Mouse (Mus musculus) liver, embryonic 14.5 days (tissue): ENCODE results near the gene Relt. TPM values are rescaled to one million over a fixed set of nuclear protein-coding genes. Genes with fewer than 3 reads are reported as not detected.

Source experiments
- ATAC-seq: fragments of 200-750 bp; cut with Nextera tagmentation; 2 replicates; pipeline ENCODE4 v1.8.0; 2017; ENCODE audit warnings: moderate number of reproducible peaks, mild to moderate bottlenecking, moderate library complexity; ENCODE audit not compliant: insufficient read depth
- DNase-seq, 3 experiments: peaks; one replicate each; pipeline ENCODE4 v3.0.0-alpha.2; 2012 to 2013; ENCODE audit warnings: low read depth in 3 of 3, low spot score in 3 of 3
- H3K27ac ChIP-seq: fragments of 300-500 bp; sonication (generic); 2 replicates; pipeline ENCODE4 v1.5.1; 2014; ENCODE audit warnings: moderate library complexity, mild to moderate bottlenecking, control low read depth, inconsistent platforms
- H3K27me3 ChIP-seq: fragments of 300-500 bp; sonication (generic); 2 replicates; pipeline ENCODE4 v1.6.1; 2014; ENCODE audit warnings: mild to moderate bottlenecking, low read length, moderate library complexity; ENCODE audit not compliant: control insufficient read depth, insufficient read depth
- H3K36me3 ChIP-seq: fragments of 300-500 bp; sonication (generic); replicated peaks from 2 replicates; pipeline ENCODE4 v1.6.1; 2014; ENCODE audit warnings: low read depth; ENCODE audit not compliant: control insufficient read depth, insufficient read depth
- H3K4me1 ChIP-seq, 2 experiments: fragments of 200-500 bp in 1 of 2; fragments of 300-500 bp in 1 of 2; sonication (generic) in 1 of 2; replicated peaks; 2 replicates each; pipeline ENCODE4 v1.6.1; 2012 to 2014; ENCODE audit warnings: antibody characterized with exemption in 1 of 2, inconsistent platforms in 1 of 2, low read length in 1 of 2; ENCODE audit not compliant: control insufficient read depth in 2 of 2, insufficient read depth in 2 of 2
- H3K4me2 ChIP-seq: fragments of 300-500 bp; sonication (generic); 2 replicates; pipeline ENCODE4 v1.6.1; 2014; ENCODE audit warnings: low read depth, mild to moderate bottlenecking, control low read depth, moderate library complexity
- H3K4me3 ChIP-seq, 2 experiments: fragments of 200-500 bp in 1 of 2; fragments of 300-500 bp in 1 of 2; sonication (generic) in 1 of 2; 2 replicates each; pipeline ENCODE4 v1.5.1; 2012 to 2014; ENCODE audit warnings: low read depth in 2 of 2, low read length in 2 of 2, mild to moderate bottlenecking in 2 of 2, control low read depth in 1 of 2, inconsistent platforms in 1 of 2, moderate library complexity in 1 of 2; ENCODE audit not compliant: insufficient read depth in 1 of 2
- H3K9ac ChIP-seq: fragments of 300-500 bp; sonication (generic); replicated peaks from 2 replicates; pipeline ENCODE4 v1.6.1; 2014; ENCODE audit warnings: mild to moderate bottlenecking, control low read depth, moderate library complexity
- H3K9me3 ChIP-seq: fragments of 300-500 bp; sonication (generic); 2 replicates; pipeline ENCODE4 v1.6.1; 2016; ENCODE audit warnings: low read length, mixed read lengths; ENCODE audit not compliant: control insufficient read depth
- CTCF ChIP-seq: IDR thresholded peaks from 2 replicates; pipeline ENCODE4 v1.5.1; 2016; ENCODE audit warnings: antibody characterized with exemption, low read depth, control low read depth
- EP300 ChIP-seq: IDR thresholded peaks from 2 replicates; pipeline ENCODE4 v1.6.1; 2016; ENCODE audit warnings: antibody characterized with exemption, low read depth
- WGBS: fragments of 180-500 bp; shearing (Covaris S2); extraction: QIAGEN DNeasy Blood & Tissue Kit; methylation state at CpG from one replicate; pipeline ENCODE4 v1.1.7; 2014; ENCODE audit not compliant: insufficient replicate concordance; 5-methylcytosine and 5-hydroxymethylcytosine counted together
- microRNA-seq: library from miRNA; unstranded; fragments of <30 nt; microRNA quantifications from one replicate; pipeline ENCODE4, GENCODE M21; 2016
- polyA plus RNA-seq, 2 experiments: library from polyadenylated mRNA; depleted of rRNA in 1 of 2; stranded (reverse) in 1 of 2; unstranded in 1 of 2; fragments of >200 nt; fragmentation: Nextera tagmentation in 1 of 2; extraction: Ambion mirVana in 1 of 2; gene quantifications; 2 replicates each; pipeline versions ENCODE4 v1.2.1 to v1.2.3; 2012 to 2014

The Relt gene
- polyA plus RNA-seq, 2 experiments: 11.7 to 17.2 TPM

DNA sequence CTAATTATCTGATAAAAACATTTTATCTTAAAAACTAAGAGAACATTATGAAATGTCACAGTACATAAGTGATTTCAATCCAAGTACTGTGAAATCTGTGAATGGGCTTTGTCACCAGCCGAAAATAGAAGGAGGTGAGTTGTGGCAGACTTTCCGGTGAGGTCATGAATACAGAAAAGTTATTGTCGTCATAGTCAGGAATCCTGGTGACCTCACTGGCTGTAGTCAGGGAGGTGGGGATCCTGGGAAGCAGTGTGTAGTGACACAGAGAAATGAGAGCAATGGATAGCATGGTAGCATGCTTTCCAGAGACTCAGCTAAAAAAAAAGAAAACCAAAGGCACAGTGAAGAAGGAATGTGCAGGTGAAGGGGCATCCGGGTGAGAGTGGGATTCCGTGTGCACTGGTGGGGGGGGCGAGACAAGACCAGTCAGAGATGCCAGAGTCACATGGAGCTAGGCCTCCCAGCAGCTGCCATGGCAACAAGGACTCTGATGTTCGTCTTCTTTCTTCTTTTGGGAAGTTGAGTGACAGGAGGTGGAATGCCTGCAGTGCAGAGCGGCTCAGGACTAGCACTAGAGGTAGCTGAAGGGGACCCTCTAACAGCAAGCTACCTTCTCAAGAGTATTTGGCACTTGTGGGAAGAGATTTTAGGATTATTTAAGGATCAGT lies 47.2 kb downstream of the Relt start:
- TF ChIP-seq EP300 (no peak), CTCF (no peak)
- Histone ChIP-seq H3K9me3 (no peaks in the 10 kb centered on the region), H3K4me3 (no peak overlapping the region), H3K9ac (no peak overlapping the region), H3K27me3 (no peaks in the 10 kb centered on the region), H3K4me1 (peaks cover 0 to 7% of the 10 kb centered on the region in 2 experiments; a peak in 2 of 4 replicates), H3K4me2 (no peak overlapping the region), H3K27ac (no peak overlapping the region), H3K36me3 (no peaks in the 10 kb centered on the region)
- ATAC-seq: no peak
- WGBS: 69% methylated on average over 8 of the region's 8 CpGs
- DNase-seq: no peak

DNA sequence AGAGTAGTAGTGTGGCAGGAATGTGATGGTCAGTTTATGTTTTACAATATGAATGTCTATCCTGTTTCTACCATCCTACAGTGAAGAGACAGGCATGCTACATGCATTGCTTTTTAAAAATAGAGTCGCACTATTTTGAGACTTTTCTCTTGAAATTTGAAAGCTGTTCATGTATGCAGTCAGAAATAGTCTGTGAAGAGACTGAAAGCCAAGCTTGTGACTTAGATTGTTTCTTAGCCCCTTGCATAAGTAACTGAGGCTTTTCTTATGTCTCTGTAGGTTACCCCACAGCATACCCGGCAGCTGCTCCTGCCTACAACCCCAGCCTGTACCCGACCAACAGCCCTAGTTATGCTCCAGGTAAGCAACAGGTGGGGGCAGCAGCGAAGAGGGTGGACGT lies 50.6 kb downstream of the Relt start:
- Histone ChIP-seq H3K36me3 (no peaks in the 10 kb centered on the region), H3K4me3 (no peak overlapping the region), H3K27me3 (no peaks in the 10 kb centered on the region), H3K9me3 (no peaks in the 10 kb centered on the region), H3K9ac (no peak overlapping the region), H3K4me1 (peaks cover 0 to 7% of the 10 kb centered on the region in 2 experiments; a peak in 2 of 4 replicates), H3K27ac (no peak overlapping the region), H3K4me2 (no peak overlapping the region)
- WGBS: 77% methylated on average over 5 of the region's 5 CpGs
- TF ChIP-seq EP300 (no peak), CTCF (no peak)
- DNase-seq: no peak
- ATAC-seq: no peak

DNA sequence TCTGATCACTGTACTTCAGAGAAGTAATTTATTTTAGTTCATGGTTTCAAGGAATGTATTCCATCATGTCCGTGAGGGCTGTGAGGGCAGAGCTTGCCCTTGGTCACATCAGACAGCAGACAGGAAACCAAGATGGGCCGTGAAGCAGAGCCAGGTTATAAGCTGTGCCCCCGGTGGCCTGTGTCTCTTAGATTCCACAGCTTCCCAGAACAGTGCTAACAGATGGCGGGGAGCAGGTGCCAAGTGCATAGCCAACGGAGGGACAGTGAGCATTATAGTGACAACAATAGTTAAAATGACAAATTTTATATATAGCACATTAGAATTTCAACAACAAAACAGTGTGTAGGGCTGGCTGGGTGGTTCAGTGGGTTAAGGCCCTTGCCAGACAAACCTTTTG lies 51.3 kb downstream of the Relt start:
- Histone ChIP-seq H3K9ac (no peak overlapping the region), H3K4me1 (peaks cover 0 to 2% of the 10 kb centered on the region in 2 experiments; a peak in 2 of 4 replicates), H3K36me3 (no peaks in the 10 kb centered on the region), H3K27ac (no peak overlapping the region), H3K4me2 (no peak overlapping the region), H3K27me3 (no peaks in the 10 kb centered on the region), H3K4me3 (no peak overlapping the region), H3K9me3 (no peaks in the 10 kb centered on the region)
- TF ChIP-seq CTCF: no peak
- TF ChIP-seq EP300: no peak
- DNase-seq: no peak
- ATAC-seq: no peak
- WGBS: 72% methylated on average over 5 of the region's 5 CpGs

DNA sequence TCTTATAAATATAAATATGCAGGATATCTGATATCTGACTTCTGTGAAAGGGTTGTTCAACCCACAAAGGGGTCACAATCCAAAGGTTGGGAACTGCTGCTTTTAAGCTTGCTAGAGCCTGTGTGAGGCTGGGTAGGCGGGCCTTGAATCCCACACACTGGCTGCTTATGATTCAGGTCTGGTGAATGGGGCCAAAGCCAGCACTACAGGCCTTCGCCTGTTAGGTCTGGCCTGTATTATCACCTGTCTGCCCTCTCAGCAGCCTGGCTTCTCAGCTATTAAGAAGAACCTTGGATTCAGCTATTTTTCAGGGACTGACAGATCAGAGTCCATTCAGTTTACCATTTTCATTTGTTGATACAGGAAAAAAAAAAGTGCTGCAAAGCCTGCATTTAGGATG lies 57.9 kb downstream of the Relt start:
- DNase-seq (no peak), ATAC-seq (no peak)
- Histone ChIP-seq H3K36me3 (no peaks in the 10 kb centered on the region), H3K4me2 (no peak overlapping the region), H3K9ac (no peak overlapping the region), H3K27ac (no peak overlapping the region), H3K4me3 (no peak overlapping the region), H3K4me1 (no peaks in the 10 kb centered on the region), H3K27me3 (no peaks in the 10 kb centered on the region), H3K9me3 (no peaks in the 10 kb centered on the region)
- 68% methylated on average over 2 of the region's 2 CpGs for WGBS
- no peak for TF ChIP-seq CTCF
- TF ChIP-seq EP300: no peak

DNA sequence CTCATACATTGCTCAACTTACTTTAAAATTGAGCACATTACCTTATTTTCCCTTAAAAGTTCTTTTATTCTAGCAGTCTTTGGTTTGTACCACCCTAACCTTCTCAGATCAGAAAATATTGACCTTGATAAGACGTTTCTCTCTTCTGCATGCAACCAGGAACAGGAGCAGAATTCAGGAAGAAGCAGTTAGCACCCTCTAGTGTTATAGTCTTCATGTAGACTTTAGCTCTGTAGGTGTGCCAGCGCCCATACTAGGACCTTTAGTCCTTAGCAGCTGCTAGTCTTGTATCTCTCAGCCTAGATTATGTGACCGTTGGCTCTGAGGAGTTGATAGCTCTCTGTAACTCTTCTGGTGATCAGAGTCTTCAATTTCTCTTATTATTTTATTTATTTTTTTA lies 64.4 kb downstream of the Relt start:
- no peak for TF ChIP-seq EP300
- peak; percentile 59 for TF ChIP-seq CTCF
- no peaks in the 10 kb centered on the region for H3K4me1 ChIP-seq
- ATAC-seq (peak; percentile 65), DNase-seq (peak in 2 of 3 experiments; percentile 6 to 27)
- H3K9ac ChIP-seq: no peak overlapping the region
- H3K9me3 ChIP-seq: no peaks in the 10 kb centered on the region
- H3K27me3 ChIP-seq: no peaks in the 10 kb centered on the region
- WGBS: 32% methylated on average over 3 of the region's 3 CpGs
- H3K4me2 ChIP-seq: no peak overlapping the region
- no peak overlapping the region for H3K4me3 ChIP-seq
- H3K27ac ChIP-seq: no peak overlapping the region
- H3K36me3 ChIP-seq: no peaks in the 10 kb centered on the region

Small RNA genes within 50 kb of the gene (microRNA-seq; reads per million reads assigned to microRNA genes)
- gene Mir3102: 32.5 reads per million, percentile 36 among the genes with 10 or more reads in this experiment

Other genes starting within 250 kb of the Relt start
- 0.29 and 0.42 TPM in 2 replicates for gene Plekhb1, start 201.0 kb downstream of the Relt start, polyA plus RNA-seq (2012; rRNA removed)
- gene Plekhb1, start 201.0 kb downstream of the Relt start, polyA plus RNA-seq (2014; fragmentation: Nextera tagmentation; extraction: Ambion mirVana): 0.24 and 0.43 TPM in 2 replicates
- gene Fam168a, start 156.8 kb downstream of the Relt start, polyA plus RNA-seq (2012; rRNA removed): 4.1 TPM in 2 replicates
- gene Fam168a, start 156.8 kb downstream of the Relt start, polyA plus RNA-seq (2014; fragmentation: Nextera tagmentation; extraction: Ambion mirVana): 4.4 and 6.3 TPM in 2 replicates
- gene Arhgef17, start 68.7 kb upstream of the Relt start, polyA plus RNA-seq (2012; rRNA removed): 1.7 and 2.0 TPM in 2 replicates
- gene Arhgef17, start 68.7 kb upstream of the Relt start, polyA plus RNA-seq (2014; fragmentation: Nextera tagmentation; extraction: Ambion mirVana): 0.70 and 0.72 TPM in 2 replicates
- gene P2ry6, start 111.2 kb upstream of the Relt start, polyA plus RNA-seq (2012; rRNA removed): 2.0 and 2.9 TPM in 2 replicates
- 2.9 TPM in 2 replicates for gene P2ry6, start 111.2 kb upstream of the Relt start, polyA plus RNA-seq (2014; fragmentation: Nextera tagmentation; extraction: Ambion mirVana)
- 0.47 and 0.53 TPM in 2 replicates for gene P2ry2, start 149.4 kb upstream of the Relt start, polyA plus RNA-seq (2012; rRNA removed)
- gene P2ry2, start 149.4 kb upstream of the Relt start, polyA plus RNA-seq (2014; fragmentation: Nextera tagmentation; extraction: Ambion mirVana): 0.33 and 0.67 TPM in 2 replicates
- gene Fchsd2, start 229.4 kb upstream of the Relt start, polyA plus RNA-seq (2012; rRNA removed): 2.4 and 3.3 TPM in 2 replicates
- gene Fchsd2, start 229.4 kb upstream of the Relt start, polyA plus RNA-seq (2014; fragmentation: Nextera tagmentation; extraction: Ambion mirVana): 3.1 and 3.4 TPM in 2 replicates